Mouse (Mus musculus) frontal cortex, postnatal 10 days (tissue): ENCODE results near the gene Minar1.

Experiments
- DNase-seq, 2 experiments: peaks; one replicate each; pipeline ENCODE4 v3.0.0; 2022; ENCODE audit warnings: low spot score in 2 of 2, mixed read lengths in 1 of 2

The Minar1 gene

GRCm38 (mm10) chr9:89623006-89623760, at the start of gene Minar1:
Minar1 (minus strand) TSS chr9:89623125.
- peak; percentile 11 to 38 for DNase-seq

- DNase-seq = peak; percentile 13 to 28
These were observed 47.0 kb upstream of the Minar1 start for GRCm38 (mm10) chr9:89669878-89670277.

- DNase-seq = no peak
These were observed 44.5 kb upstream of the Minar1 start for GRCm38 (mm10) chr9:89667306-89667942.

GRCm38 (mm10) chr9:89650913-89651312, 28.0 kb upstream of the Minar1 start:
- no peak for DNase-seq

- no peak for DNase-seq
These were observed 14.5 kb upstream of the Minar1 start for GRCm38 (mm10) chr9:89637453-89637852.

GRCm38 (mm10) chr9:89622296-89623005, 474 bp downstream of the Minar1 start:
- DNase-seq = peak in 1 of 2 experiments; percentile 11

GRCm38 (mm10) chr9:89621750-89622149, 1.2 kb downstream of the Minar1 start:
- DNase-seq = no peak

GRCm38 (mm10) chr9:89620347-89620746, 2.6 kb downstream of the Minar1 start:
- no peak for DNase-seq

GRCm38 (mm10) chr9:89616946-89617345, 6.0 kb downstream of the Minar1 start:
- no peak for DNase-seq

- DNase-seq = no peak
These were observed 12.3 kb downstream of the Minar1 start for GRCm38 (mm10) chr9:89610592-89610991.

GRCm38 (mm10) chr9:89607321-89607720, 15.6 kb downstream of the Minar1 start:
- DNase-seq = no peak

GRCm38 (mm10) chr9:89606256-89606655, 16.7 kb downstream of the Minar1 start:
- no peak for DNase-seq

- DNase-seq = no peak
These were observed 21.0 kb downstream of the Minar1 start for GRCm38 (mm10) chr9:89601891-89602290.

- no peak for DNase-seq
These were observed 22.2 kb downstream of the Minar1 start for GRCm38 (mm10) chr9:89600677-89601076.

- no peak for DNase-seq
These were observed 25.9 kb downstream of the Minar1 start for GRCm38 (mm10) chr9:89597071-89597470.

GRCm38 (mm10) chr9:89596392-89596791, 26.5 kb downstream of the Minar1 start:
- no peak for DNase-seq

GRCm38 (mm10) chr9:89592391-89592790, 30.5 kb downstream of the Minar1 start:
- DNase-seq = no peak

GRCm38 (mm10) chr9:89578422-89578821, 44.5 kb downstream of the Minar1 start:
- DNase-seq = no peak

- DNase-seq = peak; percentile 7 to 9
These were observed 70.3 kb downstream of the Minar1 start for GRCm38 (mm10) chr9:89552663-89553062.
